Mouse (Mus musculus) kidney, embryonic 15.5 days (tissue): ENCODE data around the gene Hbb-bh2. TPM values are rescaled to one million over a fixed set of nuclear protein-coding genes. Genes with fewer than 3 reads are reported as not detected.
A peak's percentile ranks its signal among the peaks of the same experiment; 100 is the strongest.

Experiments used
- ATAC-seq: fragments of 200-750 bp; cut with Nextera tagmentation; replicated peaks from 2 replicates; pipeline ENCODE4 v1.8.0; 2017; ENCODE audit warnings: moderate TSS enrichment; ENCODE audit not compliant: low FRiP score
- H3K27ac ChIP-seq: fragments of 300-500 bp; sonication (generic); 2 replicates; pipeline ENCODE4 v1.5.1; 2015; ENCODE audit warnings: mild to moderate bottlenecking, inconsistent platforms
- H3K27me3 ChIP-seq: fragments of 300-500 bp; sonication (generic); 2 replicates; pipeline ENCODE4 v1.6.1; 2015; ENCODE audit warnings: inconsistent platforms
- H3K36me3 ChIP-seq: fragments of 300-500 bp; sonication (generic); 2 replicates; pipeline ENCODE4 v1.6.1; 2015; ENCODE audit warnings: inconsistent platforms
- H3K4me1 ChIP-seq: fragments of 300-500 bp; sonication (generic); 2 replicates; pipeline ENCODE4 v1.6.1; 2015; ENCODE audit warnings: inconsistent platforms
- H3K4me2 ChIP-seq: fragments of 300-500 bp; sonication (generic); 2 replicates; pipeline ENCODE4 v1.6.1; 2015; ENCODE audit warnings: moderate library complexity, mild to moderate bottlenecking, inconsistent platforms
- H3K4me3 ChIP-seq: fragments of 300-500 bp; sonication (generic); replicated peaks from 2 replicates; pipeline ENCODE4 v1.5.1; 2015; ENCODE audit warnings: mild to moderate bottlenecking, inconsistent platforms
- H3K9ac ChIP-seq: fragments of 300-500 bp; sonication (generic); 2 replicates; pipeline ENCODE4 v1.6.1; 2015; ENCODE audit warnings: mild to moderate bottlenecking, inconsistent platforms
- H3K9me3 ChIP-seq: fragments of 300-500 bp; sonication (generic); replicated peaks from 2 replicates; pipeline ENCODE4 v1.6.1; 2016; ENCODE audit warnings: inconsistent platforms
- WGBS: fragments of 180-500 bp; shearing (Covaris S2); methylation state at CpG from one replicate; pipeline ENCODE4 v1.1.7; 2015; ENCODE audit warnings: mixed read lengths; 5-methylcytosine and 5-hydroxymethylcytosine counted together
- polyA plus RNA-seq: library from polyadenylated mRNA; unstranded; fragments of >200 nt; fragmentation: Nextera tagmentation; extraction: Ambion mirVana; gene quantifications from 2 replicates; pipeline ENCODE4 v1.2.1, GENCODE M21; 2015

Gene Hbb-bh2
- not detected in 2 replicates for polyA plus RNA-seq

- Histone ChIP-seq H3K27ac (no peak within 1 kb of the TSS), H3K9me3 (no peaks in the 10 kb centered on the region), H3K4me1 (no peaks in the 10 kb centered on the region), H3K9ac (no peak within 1 kb of the TSS), H3K4me2 (no peak within 1 kb of the TSS), H3K36me3 (no peaks in the 10 kb centered on the region), H3K27me3 (no peaks in the 10 kb centered on the region), H3K4me3 (no peak within 1 kb of the TSS)
- ATAC-seq: no peak
- 77% methylated on average over 3 of the region's 3 CpGs for WGBS
These were observed at the start of gene Hbb-bh2 for GRCm38 (mm10) chr7:103840268-103840667. TSS of gene Hbb-bh2 (minus strand) at chr7:103840520.

- Histone ChIP-seq H3K36me3 (no peaks in the 10 kb centered on the region), H3K4me2 (no peak within 1 kb of the TSS), H3K9me3 (no peaks in the 10 kb centered on the region), H3K4me1 (no peaks in the 10 kb centered on the region), H3K27ac (no peak within 1 kb of the TSS), H3K27me3 (no peaks in the 10 kb centered on the region), H3K4me3 (no peak within 1 kb of the TSS), H3K9ac (no peak within 1 kb of the TSS)
- no peak for ATAC-seq
These were observed 45.8 kb upstream of the Hbb-bh2 start, which contains the start of gene Olfr66 for GRCm38 (mm10) chr7:103886152-103886551. TSS of gene Olfr66 (minus strand) at chr7:103886252.

GRCm38 (mm10) chr7:103877093-103877492 lies 36.8 kb upstream of the Hbb-bh2 start:
- no peak overlapping the region for H3K27ac ChIP-seq
- 80% methylated on average over 2 of the region's 2 CpGs for WGBS
- H3K4me2 ChIP-seq: no peak overlapping the region
- H3K4me1 ChIP-seq: no peaks in the 10 kb centered on the region
- no peak overlapping the region for H3K4me3 ChIP-seq
- no peaks in the 10 kb centered on the region for H3K9me3 ChIP-seq
- no peaks in the 10 kb centered on the region for H3K36me3 ChIP-seq
- H3K9ac ChIP-seq: no peak overlapping the region
- no peaks in the 10 kb centered on the region for H3K27me3 ChIP-seq
- ATAC-seq: no peak

- H3K27ac ChIP-seq: no peak overlapping the region
- no peak for ATAC-seq
- no peak overlapping the region for H3K4me2 ChIP-seq
- H3K4me3 ChIP-seq: no peak overlapping the region
- no peak overlapping the region for H3K9ac ChIP-seq
- 48% methylated on average over 5 of the region's 5 CpGs for WGBS
- H3K27me3 ChIP-seq: no peaks in the 10 kb centered on the region
- H3K4me1 ChIP-seq: no peaks in the 10 kb centered on the region
- H3K9me3 ChIP-seq: no peaks in the 10 kb centered on the region
- H3K36me3 ChIP-seq: no peaks in the 10 kb centered on the region
These were observed 34.1 kb upstream of the Hbb-bh2 start for GRCm38 (mm10) chr7:103874451-103874850.

- WGBS: 10% methylated on average over 1 of the region's 1 CpGs
- no peak overlapping the region for H3K4me2 ChIP-seq
- no peaks in the 10 kb centered on the region for H3K36me3 ChIP-seq
- no peak overlapping the region for H3K27ac ChIP-seq
- no peak overlapping the region for H3K9ac ChIP-seq
- no peak for ATAC-seq
- H3K4me3 ChIP-seq: no peak overlapping the region
- H3K4me1 ChIP-seq: no peaks in the 10 kb centered on the region
- H3K9me3 ChIP-seq: no peaks in the 10 kb centered on the region
- H3K27me3 ChIP-seq: no peaks in the 10 kb centered on the region
These were observed 32.7 kb upstream of the Hbb-bh2 start for GRCm38 (mm10) chr7:103873064-103873463.

GRCm38 (mm10) chr7:103870667-103871066 lies 30.3 kb upstream of the Hbb-bh2 start:
- H3K27ac ChIP-seq: no peak overlapping the region
- ATAC-seq: peak; percentile 84; the same call in 1 of the 2 replicates
- no peaks in the 10 kb centered on the region for H3K36me3 ChIP-seq
- no peaks in the 10 kb centered on the region for H3K27me3 ChIP-seq
- no peak overlapping the region for H3K4me3 ChIP-seq
- H3K9ac ChIP-seq: no peak overlapping the region
- no peak overlapping the region for H3K4me2 ChIP-seq
- no peaks in the 10 kb centered on the region for H3K4me1 ChIP-seq
- no peaks in the 10 kb centered on the region for H3K9me3 ChIP-seq

- Histone ChIP-seq H3K27me3 (no peaks in the 10 kb centered on the region), H3K4me1 (no peaks in the 10 kb centered on the region), H3K27ac (no peak overlapping the region), H3K9ac (no peak overlapping the region), H3K36me3 (no peaks in the 10 kb centered on the region), H3K4me2 (no peak overlapping the region), H3K9me3 (no peaks in the 10 kb centered on the region), H3K4me3 (no peak overlapping the region)
- ATAC-seq: peak; percentile 91
These were observed 25.4 kb upstream of the Hbb-bh2 start for GRCm38 (mm10) chr7:103865716-103866115.

GRCm38 (mm10) chr7:103861531-103861930 lies 21.2 kb upstream of the Hbb-bh2 start:
- no peaks in the 10 kb centered on the region for H3K36me3 ChIP-seq
- no peak overlapping the region for H3K4me3 ChIP-seq
- 80% methylated on average over 3 of the region's 3 CpGs for WGBS
- no peak overlapping the region for H3K4me2 ChIP-seq
- H3K4me1 ChIP-seq: no peaks in the 10 kb centered on the region
- no peak for ATAC-seq
- H3K27me3 ChIP-seq: no peaks in the 10 kb centered on the region
- no peaks in the 10 kb centered on the region for H3K9me3 ChIP-seq
- no peak overlapping the region for H3K9ac ChIP-seq
- no peak overlapping the region for H3K27ac ChIP-seq

GRCm38 (mm10) chr7:103860855-103861254 lies 20.5 kb upstream of the Hbb-bh2 start:
- Histone ChIP-seq H3K27me3 (no peaks in the 10 kb centered on the region), H3K4me3 (no peak overlapping the region), H3K36me3 (no peaks in the 10 kb centered on the region), H3K4me1 (no peaks in the 10 kb centered on the region), H3K27ac (no peak overlapping the region), H3K9me3 (no peaks in the 10 kb centered on the region), H3K9ac (no peak overlapping the region), H3K4me2 (no peak overlapping the region)
- ATAC-seq: peak; percentile 82
- 45% methylated on average over 1 of the region's 1 CpGs for WGBS

GRCm38 (mm10) chr7:103859076-103859475 lies 18.8 kb upstream of the Hbb-bh2 start:
- WGBS: 63% methylated on average over 2 of the region's 2 CpGs
- H3K36me3 ChIP-seq: no peaks in the 10 kb centered on the region
- H3K27me3 ChIP-seq: no peaks in the 10 kb centered on the region
- no peak overlapping the region for H3K27ac ChIP-seq
- no peak overlapping the region for H3K4me3 ChIP-seq
- ATAC-seq: peak; percentile 91
- no peaks in the 10 kb centered on the region for H3K9me3 ChIP-seq
- no peak overlapping the region for H3K9ac ChIP-seq
- no peak overlapping the region for H3K4me2 ChIP-seq
- no peaks in the 10 kb centered on the region for H3K4me1 ChIP-seq

GRCm38 (mm10) chr7:103854669-103855068 lies 14.3 kb upstream of the Hbb-bh2 start:
- Histone ChIP-seq H3K36me3 (no peaks in the 10 kb centered on the region), H3K4me3 (no peak overlapping the region), H3K27ac (no peak overlapping the region), H3K4me1 (no peaks in the 10 kb centered on the region), H3K9me3 (no peaks in the 10 kb centered on the region), H3K9ac (no peak overlapping the region), H3K4me2 (no peak overlapping the region), H3K27me3 (no peaks in the 10 kb centered on the region)
- no peak for ATAC-seq
- 72% methylated on average over 1 of the region's 1 CpGs for WGBS

GRCm38 (mm10) chr7:103853090-103853489 lies 12.8 kb upstream of the Hbb-bh2 start, which contains the start of gene Hbb-y:
TSS of gene Hbb-y (minus strand) at chr7:103853216.
- Histone ChIP-seq H3K9me3 (no peaks in the 10 kb centered on the region), H3K9ac (no peak within 1 kb of the TSS), H3K27ac (no peak within 1 kb of the TSS), H3K36me3 (no peaks in the 10 kb centered on the region), H3K4me2 (no peak within 1 kb of the TSS), H3K4me1 (no peaks in the 10 kb centered on the region), H3K27me3 (no peaks in the 10 kb centered on the region), H3K4me3 (no peak within 1 kb of the TSS)
- WGBS: 72% methylated on average over 2 of the region's 2 CpGs
- no peak for ATAC-seq

- H3K36me3 ChIP-seq: no peaks in the 10 kb centered on the region
- no peaks in the 10 kb centered on the region for H3K27me3 ChIP-seq
- ATAC-seq: no peak
- H3K4me2 ChIP-seq: no peak overlapping the region
- no peak overlapping the region for H3K9ac ChIP-seq
- H3K4me1 ChIP-seq: no peaks in the 10 kb centered on the region
- no peak overlapping the region for H3K27ac ChIP-seq
- WGBS: 76% methylated on average over 2 of the region's 2 CpGs
- no peaks in the 10 kb centered on the region for H3K9me3 ChIP-seq
- H3K4me3 ChIP-seq: no peak overlapping the region
These were observed 4.4 kb upstream of the Hbb-bh2 start for GRCm38 (mm10) chr7:103844525-103845325.
